Mouse (Mus musculus): ENCODE measurements around the gene Cdk8.
"Not testable (repeated sequence)": the region's sequence is repeated elsewhere in the genome, so short reads cannot be mapped to it uniquely, and the experiment has no call there.

Gene Cdk8

DNA sequence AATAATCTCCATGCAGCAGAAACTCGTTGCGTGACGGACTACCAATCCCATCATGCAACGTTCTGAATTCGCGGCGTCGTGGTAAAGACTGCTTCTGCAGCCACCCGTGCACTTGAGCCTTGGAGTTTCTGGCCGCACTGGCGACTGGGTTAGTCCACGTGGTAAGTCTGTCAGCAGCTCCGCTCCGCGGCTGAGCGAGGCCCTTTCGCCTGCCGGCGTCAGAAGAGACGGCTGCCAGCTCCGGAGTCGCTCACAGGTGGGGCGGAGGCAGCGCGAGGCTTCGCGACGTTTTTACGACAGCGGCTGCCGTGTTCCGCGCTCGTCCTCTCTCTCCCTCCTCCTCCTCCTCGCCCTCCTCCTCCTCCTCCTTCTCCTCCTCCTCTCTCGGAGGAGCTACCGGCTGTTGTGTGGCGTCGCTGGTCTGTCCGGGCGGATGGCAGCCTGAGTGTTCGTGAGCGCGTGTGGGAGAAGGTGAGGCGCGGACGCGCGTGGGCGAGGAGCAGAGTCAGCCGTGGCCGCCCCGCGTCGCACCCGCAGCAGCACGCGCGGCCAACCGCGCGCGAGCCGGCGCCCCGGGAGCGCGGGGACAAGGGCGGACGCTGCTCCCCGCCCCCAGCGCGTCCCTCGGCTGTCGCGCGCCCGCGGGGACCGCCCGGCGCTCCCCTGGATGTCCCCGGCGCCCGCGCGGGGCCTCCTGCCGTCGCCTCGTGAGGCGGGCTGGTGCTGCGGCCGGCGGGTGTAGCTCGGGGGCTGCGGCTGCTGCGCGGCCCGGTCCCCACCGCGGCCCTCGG, at the start of gene Cdk8:
Gene Cdk8 (plus strand): TSS at position 367 of the 791 bp plus-strand sequence.
- peak; percentile 97 for DNase-seq

DNA sequence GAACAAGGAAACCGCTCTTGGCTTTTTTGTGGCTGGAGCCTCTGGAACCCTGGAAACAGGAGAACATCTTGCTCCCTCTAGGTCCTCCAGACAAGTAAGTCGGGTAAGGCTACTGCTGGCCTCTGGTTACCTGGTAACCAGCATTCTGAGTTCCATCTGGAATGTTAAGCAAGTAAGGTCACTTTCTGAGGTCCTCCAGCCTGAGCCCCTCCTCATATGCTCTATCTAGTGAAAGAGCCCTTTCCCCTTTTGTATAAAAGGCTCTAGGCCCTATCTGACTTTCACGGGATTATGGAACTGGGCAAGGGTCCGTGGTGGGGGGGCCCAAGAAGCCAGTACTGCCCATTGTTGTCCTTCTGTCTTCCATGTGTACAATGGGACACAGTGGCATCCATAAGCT, 45.8 kb upstream of the Cdk8 start, which contains the start of gene 1700001J03Rik:
Gene 1700001J03Rik (minus strand): TSS at position 101 of the 400 bp plus-strand sequence.
- DNase-seq = not testable (repeated sequence)

DNA sequence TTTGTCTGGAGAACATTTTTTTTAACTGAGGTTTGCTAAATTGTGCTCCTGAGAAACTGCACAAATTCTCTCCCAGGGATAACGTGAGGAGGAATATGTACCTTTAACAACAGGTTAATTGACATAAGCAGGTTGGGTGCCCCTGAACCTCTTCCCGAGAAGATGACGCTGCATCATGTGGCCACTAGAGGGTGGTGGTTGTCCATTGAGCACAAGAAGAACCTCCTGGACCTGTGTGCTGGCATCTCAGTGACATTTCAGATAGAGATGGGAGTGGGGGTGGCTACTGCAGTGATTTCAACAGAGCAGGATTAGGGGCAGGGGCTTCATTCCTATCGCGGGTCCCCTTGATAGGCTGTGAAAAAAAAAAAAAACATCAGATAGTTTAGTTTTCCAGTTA, 43.6 kb upstream of the Cdk8 start:
- peak; percentile 72 for DNase-seq

DNA sequence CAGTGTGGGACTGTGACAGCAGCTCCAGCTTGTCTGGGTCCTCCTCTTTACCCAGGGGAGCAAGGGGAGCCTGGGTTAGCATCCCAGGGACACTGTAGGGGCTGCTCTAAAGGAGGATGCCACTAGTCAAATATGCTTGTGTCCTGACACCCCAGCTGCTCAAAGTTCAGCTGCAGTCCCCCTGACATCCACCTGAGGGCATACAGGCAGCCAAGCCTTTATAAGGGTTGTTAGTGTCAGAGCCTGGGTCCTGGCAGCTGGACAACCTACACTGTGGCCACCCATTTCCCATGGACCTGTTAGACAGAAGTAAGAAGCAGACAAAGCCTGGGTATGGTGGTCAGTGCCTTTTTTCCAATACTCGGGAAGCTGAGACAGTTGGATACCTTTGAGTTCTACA, 42.9 kb upstream of the Cdk8 start:
- peak; percentile 12 for DNase-seq

DNA sequence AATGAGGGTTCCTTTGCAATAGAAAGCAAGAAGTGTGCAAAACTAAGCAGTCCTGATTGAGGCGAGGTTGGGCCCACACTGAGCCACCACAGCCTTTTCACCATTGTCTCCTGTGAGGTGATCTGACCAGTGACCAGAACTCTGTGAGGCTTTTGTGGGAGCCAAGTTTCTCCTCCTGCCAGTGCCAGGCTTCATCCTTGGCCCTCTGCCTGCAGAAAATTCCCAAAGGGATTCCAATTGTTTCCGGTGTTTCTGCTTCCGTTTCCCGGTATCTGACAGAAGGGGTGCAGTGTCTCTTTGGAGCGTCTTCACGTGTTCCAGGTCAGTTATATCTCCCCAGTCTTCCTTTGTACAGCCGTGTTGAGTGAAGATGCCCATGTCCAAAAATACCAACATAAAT, 42.3 kb upstream of the Cdk8 start:
- DNase-seq = no peak

DNA sequence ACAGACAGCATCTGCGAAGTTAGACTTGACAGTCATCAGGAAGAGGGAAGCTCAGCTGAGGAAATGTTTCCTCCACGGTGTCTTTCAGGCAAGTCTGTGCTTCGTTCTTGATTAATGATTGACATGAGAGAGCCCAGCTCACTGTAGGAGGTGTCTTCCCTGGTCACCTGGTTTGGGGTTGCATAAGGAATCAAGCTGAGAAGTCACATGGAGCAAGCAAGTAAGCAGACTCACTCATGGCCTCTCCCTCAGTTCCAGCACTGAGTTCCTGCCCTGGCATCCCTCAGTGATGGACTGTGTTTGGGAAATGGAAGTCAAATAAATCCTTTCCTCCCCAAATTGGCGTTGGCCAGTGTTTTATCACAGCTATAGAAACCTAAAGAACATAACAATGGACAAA, 40.9 kb upstream of the Cdk8 start:
- no peak for DNase-seq

DNA sequence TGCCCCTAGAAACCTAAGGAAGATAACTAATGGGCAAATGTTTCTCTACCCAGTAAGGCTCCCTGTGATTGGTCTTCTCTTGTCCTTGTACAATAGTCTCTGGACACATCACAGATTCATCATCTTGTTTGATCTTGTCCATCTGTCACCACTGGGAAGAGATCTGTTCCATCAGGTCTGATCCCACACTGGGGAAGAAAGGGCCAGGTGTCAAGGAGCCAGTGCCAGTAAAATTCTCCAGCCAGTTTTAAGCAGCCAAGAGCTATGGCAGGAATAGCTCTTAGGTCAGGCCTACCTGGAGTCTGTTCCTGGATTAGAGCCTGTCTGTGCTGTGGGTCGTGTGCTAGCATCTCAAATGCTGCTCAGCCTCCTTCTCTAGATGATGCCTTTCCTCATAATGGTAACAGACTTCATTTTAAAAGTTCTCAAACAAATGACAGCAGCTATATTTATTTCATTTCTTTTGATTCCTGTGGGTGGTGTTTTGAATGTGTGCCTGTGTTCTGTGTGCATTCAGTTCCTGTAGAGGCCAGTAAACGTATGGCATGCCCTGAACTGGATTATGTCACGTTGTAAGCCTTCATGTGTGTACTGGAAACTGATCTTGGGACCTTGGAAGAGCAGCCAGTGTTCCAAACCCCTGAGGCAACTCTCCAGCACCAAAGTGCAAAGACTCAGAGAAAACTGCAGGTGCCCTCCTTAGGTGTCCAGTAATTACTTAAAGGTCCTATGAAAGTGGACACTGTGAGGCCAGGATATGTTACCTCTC, 40.3 kb upstream of the Cdk8 start:
- no peak for DNase-seq

DNA sequence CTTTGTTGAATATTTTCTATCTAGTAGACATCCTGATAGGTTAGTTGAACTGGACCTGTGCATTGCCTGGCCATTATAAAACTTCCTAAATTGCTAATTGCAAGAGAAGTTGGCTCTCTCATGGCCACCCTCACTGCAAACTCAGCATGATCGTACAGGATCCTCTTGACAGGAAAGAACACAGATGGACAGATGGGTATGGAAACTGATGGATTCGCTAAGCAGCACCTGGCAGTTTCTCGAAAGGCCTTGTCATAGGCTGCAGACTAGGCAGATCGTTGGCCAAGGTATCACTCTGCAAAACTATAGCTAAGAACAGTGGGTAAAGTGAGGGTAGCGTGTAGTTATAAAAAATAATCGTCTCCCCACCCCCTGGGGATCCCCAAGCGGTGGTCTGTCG, 37.7 kb upstream of the Cdk8 start:
- no peak for DNase-seq

DNA sequence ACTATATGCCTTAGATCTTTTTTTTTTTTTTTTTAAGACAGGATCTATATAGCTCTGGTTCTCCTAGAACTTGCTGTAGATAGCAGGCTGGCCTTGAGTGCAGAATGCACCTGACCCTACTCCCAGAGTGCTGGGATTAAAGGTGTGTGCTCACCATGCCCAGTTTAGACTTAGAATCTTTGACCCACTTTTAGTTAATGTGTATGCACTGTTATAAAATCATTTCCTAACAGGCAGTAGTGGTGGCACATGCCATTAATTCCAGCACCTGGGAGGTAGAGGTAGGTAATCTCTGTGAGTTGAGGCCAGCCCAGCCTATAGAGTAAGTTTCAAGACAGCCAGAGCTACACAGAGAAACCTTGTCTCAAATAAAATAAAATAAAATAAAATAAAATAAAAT, 32.0 kb upstream of the Cdk8 start:
- DNase-seq = no peak

DNA sequence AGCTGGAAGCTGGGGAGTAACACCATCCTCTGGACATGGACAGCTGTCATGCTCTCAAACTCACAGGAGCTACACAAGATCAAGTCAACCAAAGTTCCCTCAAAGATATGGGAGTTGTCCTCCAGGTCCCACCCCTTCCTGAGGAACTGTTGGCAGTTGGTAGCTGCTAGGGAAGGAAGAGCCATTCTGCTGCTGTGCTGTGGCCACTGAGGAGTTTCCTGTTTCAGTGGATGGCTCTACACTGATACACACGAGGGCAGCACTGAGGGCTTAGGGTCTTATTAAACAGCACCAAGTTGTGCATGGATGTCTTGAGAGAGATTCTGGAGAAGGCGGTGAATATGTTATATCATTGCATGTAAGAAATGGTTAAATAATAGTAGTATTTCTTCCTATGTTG, 31.5 kb upstream of the Cdk8 start:
- no peak for DNase-seq

DNA sequence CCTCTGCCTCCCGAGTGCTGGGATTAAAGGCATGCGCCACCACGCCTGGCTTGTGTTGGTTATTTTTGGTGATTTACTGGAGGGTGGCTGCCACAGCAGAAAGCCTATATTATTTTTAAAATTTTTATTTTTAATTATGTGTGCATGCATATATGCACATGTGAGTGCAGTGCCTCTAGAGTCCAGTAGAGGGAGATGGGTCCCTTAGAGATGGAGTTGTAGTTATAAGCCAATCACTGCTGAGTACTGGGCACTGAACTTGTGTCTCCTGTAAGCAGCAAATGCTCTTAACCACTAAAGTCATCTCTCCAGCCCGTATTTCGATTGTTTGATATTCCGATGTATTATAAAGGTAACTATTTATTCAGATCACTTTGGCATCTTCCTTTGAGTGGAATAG, 30.4 kb upstream of the Cdk8 start:
- DNase-seq = no peak

DNA sequence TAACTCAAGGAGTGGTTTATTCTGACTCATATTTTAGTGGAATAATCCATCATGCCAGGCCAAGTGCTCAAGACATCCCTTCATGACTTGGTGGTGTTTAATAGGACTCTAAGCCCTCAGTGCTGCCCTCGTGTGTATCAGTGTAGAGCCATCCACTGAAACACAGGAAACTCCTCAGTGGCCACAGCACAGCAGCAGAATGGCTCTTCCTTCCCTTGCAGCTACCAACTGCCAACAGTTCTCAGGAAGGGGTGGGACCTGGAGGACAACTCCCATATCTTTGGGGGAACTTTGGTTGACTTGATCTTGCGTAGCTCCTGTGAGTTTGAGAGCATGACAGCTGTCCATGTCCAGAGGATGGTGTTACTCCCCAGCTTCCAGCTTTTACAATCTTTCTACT, 27.1 kb upstream of the Cdk8 start:
- no peak for DNase-seq

DNA sequence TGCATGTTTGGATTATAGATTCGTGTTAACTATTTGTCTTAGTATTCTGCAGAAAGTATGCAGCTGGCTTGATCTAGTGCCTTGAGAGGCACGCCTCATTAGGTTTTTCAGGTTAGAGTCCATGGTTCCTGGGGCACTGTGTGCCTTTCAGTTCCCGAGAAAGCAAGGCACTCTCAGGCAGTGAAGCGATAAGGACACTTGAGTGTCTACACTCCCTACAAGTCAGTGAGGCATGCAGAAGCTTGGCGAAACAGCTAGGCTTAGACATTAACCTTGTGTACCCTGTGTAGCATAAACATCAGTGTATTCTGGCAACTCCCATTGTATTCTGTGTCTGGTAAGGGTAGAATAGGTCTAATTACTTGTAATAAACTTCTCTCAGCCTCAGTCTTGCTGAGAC, 25.5 kb upstream of the Cdk8 start:
- no peak for DNase-seq

DNA sequence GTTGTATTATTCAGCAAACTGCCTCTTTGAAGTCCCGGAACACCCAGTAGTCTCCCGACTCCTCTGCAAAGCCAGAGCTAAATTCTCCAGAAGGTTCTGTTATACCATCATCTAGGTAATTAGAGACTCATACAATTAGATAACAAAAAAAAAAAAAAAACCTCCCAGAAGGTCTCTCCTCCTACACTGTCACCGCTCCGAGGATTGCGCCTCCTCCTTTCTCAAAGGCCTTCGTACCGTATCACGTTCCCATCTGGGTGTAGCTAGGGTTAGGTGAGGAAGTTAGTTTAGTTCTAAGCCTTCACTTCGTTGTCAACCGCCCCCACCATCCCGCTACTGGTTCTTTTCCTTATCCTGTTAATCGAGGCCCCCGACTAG, 10.5 kb upstream of the Cdk8 start:
- no peak for DNase-seq

DNA sequence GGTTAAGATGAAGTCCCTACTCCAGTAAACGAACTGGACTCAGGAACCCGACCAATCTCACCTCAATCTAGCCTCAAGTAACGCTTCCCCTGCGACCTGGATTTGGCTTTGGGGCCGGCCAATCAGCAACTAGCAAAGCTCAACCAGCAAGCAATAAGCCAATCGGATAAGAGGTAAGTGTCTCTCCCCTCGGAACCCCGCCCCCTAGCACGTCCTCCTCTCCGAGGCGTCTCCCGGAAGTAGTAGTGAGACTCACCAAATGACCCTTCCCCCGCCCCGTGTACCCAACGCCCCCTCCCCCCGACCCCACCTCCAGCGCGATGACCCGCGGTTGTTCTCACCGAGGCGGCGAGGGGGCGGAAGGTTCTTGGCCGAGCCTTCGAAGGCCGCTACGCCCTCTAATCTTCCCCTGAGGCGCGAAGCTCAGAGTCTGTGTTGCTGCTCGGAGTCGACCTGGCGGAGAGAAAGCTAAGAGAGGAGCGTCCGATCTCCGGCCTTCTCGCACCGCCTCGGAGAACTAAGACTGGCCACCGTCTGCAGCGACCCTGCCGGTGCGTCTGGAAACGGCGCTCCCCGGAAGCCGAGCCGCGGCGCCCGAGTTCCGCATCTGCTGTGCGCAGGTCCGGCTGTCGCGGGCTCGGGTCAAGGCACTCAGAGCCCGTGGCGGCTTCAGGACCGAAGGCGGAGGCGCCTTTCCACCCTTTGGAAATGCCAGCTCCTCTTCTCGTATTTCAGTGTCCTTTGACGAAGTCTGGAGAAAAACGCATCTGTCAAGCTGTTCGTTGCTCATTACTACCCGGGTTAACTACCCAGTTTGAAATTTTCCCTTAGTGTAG, 9.9 kb upstream of the Cdk8 start, which contains the start of gene Rnf6:
Gene Rnf6 (minus strand): TSS at position 677 of the 836 bp plus-strand sequence.
- DNase-seq = peak; percentile 99

DNA sequence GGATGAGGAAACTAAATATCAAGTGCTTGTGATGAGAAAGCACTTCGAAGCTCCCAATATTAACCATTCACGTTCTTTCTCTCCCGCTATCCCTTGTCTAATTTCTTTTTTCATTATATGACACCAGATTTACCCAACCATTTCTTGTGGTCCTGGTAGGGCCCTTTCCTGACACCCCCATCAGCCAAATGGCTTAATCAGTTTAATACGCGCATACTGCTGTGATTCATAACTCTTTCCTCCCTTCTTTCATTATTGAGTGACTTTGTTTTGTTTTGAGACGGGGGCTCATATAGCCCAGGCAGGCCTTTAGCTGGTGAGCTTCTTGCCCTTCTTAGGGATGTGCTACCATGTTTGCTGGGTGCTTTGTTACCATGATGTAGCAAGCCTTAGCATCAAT, 9.3 kb upstream of the Cdk8 start:
- no peak for DNase-seq

DNA sequence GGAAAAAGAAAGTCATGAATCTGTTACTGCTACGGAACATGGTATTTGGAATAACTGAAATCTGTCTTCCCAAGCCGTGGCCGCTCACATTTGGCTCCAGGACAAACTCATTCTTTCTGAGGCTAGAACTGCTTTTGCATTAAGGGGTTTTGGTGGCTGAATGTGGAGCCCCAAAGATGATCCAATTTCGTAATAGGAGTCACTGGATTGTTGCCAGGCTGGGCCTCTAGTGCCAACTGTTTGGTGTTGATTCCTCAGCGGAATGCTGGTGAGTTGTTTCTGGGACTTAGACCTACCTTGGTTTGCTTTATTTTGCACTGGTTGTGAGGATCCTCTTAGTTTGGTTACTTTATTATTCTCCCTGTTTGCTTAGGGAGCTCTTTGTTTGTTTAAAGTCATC, 7.2 kb upstream of the Cdk8 start:
- no peak for DNase-seq

DNA sequence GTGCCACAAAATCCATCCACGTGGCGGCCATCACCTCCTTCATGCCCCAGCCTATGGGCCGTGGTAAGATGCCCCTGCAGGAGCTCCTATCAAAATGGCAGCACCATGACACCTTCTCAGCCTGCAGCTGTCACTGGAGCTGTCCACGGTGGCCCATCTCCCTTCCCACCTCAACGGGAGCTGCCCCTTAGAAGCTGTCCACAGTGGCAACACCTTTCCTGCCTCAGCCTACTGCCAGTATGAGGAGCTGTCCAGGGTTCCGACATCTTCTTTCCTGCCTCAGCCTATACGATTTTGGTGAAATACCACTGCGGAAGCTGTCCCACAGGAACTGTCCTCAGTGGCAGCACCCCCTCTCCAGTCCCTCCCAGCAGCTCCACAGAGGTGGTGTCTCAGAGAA, 3.5 kb upstream of the Cdk8 start:
- DNase-seq = no peak

DNA sequence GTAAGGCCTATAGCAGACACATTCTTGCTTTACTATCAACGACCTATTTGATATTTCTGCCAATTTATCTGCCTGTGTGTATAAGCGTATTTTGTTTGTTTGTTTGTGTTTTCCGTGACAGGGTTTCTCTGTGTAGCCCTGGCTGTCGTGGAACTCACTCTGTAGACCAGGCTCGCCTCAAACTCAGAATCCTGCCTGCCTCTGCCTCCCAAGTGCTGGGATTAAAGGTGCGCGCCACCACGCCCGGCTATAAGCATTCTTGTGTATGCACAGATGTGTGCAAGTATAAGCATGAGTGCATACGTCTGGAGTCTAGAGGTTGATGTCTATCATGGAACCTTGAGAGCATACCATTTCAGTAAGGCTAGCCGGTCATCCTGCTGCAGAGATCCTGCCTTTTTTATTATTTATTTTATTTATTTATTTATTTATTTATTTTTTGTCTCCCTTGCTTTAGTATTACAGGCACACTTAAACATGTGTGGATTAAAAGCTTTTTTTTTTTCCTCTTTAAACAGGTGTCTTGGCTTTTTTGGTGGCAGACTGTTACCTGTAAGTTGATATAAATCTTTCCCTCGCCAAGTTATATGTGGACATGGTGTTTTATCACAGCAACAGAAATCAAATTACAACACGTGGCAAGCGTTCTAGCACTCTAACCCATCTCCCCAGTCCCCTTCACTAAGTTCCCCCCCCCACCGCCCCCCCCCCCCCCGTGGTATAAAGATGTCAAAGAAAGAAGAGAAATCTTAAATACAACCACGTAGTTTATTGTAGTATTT, 970 bp upstream of the Cdk8 start:
- no peak for DNase-seq

DNA sequence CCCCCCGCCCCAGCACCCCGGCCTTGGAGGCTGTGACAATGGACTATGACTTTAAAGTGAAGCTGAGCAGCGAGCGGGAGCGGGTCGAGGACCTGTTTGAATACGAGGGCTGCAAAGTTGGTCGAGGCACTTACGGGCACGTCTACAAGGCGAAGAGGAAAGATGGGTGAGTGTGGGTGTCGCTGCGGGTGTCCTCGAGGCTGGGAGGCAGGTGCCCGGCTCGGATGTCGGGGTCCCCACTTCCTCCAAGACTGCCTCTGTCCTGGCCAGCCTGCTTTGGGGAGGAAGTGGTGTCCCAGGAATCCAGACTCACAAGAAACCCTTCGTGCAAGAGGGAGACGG, 596 bp downstream of the Cdk8 start:
- no peak for DNase-seq

DNA sequence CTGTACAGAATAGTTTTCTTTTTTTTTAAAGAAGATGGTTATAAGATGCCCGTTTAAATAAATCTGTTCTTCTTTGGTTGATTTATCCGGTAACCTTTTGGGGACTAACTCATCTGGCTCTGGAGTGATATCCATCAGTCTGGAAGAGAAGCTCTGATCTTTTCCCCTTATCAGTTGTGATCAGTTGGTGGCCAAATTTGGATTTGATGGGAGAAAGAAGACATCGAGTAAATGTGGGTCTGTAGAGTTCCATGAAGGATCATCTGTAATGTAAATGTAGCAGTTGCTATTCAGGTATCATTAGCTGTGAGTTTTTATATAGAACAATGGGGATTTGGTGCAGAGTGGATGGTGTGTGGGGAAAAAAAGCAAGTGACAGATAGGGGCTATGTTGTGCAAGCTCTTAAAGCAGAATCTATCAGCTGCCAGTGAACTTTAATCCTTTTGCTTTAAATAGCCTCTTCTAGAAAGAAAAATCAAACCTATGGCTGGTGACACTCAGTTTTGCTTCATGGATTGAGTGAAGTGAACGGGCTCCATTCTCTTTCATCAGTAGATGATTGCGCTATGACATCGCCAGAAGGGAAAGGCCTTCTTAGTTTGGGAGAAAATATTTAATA, 1.1 kb downstream of the Cdk8 start:
- no peak for DNase-seq

DNA sequence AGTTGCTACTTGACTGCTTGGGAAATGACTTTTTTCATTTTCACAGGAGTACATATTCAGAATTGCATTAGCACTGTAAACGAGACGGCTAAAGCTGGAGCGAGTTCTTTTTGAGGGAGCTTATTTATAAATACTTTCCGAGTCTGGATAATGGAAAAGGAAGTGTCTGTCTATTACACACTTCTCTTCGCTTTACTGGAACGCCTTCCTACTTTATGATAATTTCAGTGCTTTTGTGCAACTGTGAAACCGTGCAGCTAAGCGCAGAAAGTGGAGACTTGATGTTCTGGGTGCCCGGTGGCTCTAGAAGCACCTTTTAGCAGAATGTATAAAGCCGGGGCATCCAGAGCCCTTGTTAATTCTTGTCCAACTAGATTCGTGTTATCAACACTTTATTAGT, 1.8 kb downstream of the Cdk8 start:
- no peak for DNase-seq
